Mouse (Mus musculus): ENCODE measurements around the gene Olfr1507. TPM values are rescaled to one million over a fixed set of nuclear protein-coding genes. Genes with fewer than 3 reads are reported as not detected.

Gene Olfr1507
- polyA plus RNA-seq (2012; ENCODE audit: insufficient read depth, insufficient read length, low replicate concordance, missing spikeins), result not detected in 2 replicates

- WGBS, result 91% methylated on average over 4 of the region's 4 CpGs
- Histone ChIP-seq H3K4me3 (ENCODE audit: insufficient read depth, low read depth, low read length) (no peak within 1 kb of the TSS), H3K27ac (ENCODE audit: insufficient read depth, low read depth, low read length) (no peak within 1 kb of the TSS), H3K4me1 (ENCODE audit: control insufficient read depth, insufficient read depth, low read length) (no peaks in the 10 kb centered on the region)
- TF ChIP-seq POLR2A (IDR thresholded peaks at IDR 0.05; ENCODE audit: insufficient read depth, low read depth, low read length), result no peak
- TF ChIP-seq CTCF (IDR thresholded peaks at IDR 0.05; ENCODE audit: insufficient read depth, low read depth, low read length), result no peak
Measured at GRCm38 (mm10) chr14:52495516-52495915, at the start of gene Olfr1507. Olfr1507 (minus strand) TSS chr14:52495749.

- Histone ChIP-seq H3K4me3 (ENCODE audit: insufficient read depth, low read depth, low read length) (no peak overlapping the region), H3K4me1 (ENCODE audit: control insufficient read depth, insufficient read depth, low read length) (no peaks in the 10 kb centered on the region), H3K27ac (ENCODE audit: insufficient read depth, low read depth, low read length) (no peak overlapping the region)
- WGBS, result 87% methylated on average over 1 of the region's 1 CpGs
- TF ChIP-seq POLR2A (IDR thresholded peaks at IDR 0.05; ENCODE audit: insufficient read depth, low read depth, low read length), result no peak
Measured at GRCm38 (mm10) chr14:52533336-52533735, 37.8 kb upstream of the Olfr1507 start.

GRCm38 (mm10) chr14:52524952-52525351, 29.4 kb upstream of the Olfr1507 start:
- H3K27ac ChIP-seq (ENCODE audit: insufficient read depth, low read depth, low read length), result no peak overlapping the region
- 94% methylated on average over 1 of the region's 1 CpGs for WGBS
- H3K4me1 ChIP-seq (ENCODE audit: control insufficient read depth, insufficient read depth, low read length), result no peaks in the 10 kb centered on the region
- no peak overlapping the region for H3K4me3 ChIP-seq (ENCODE audit: insufficient read depth, low read depth, low read length)
- TF ChIP-seq CTCF (IDR thresholded peaks at IDR 0.05; ENCODE audit: insufficient read depth, low read depth, low read length) (no peak), POLR2A (IDR thresholded peaks at IDR 0.05; ENCODE audit: insufficient read depth, low read depth, low read length) (no peak)

GRCm38 (mm10) chr14:52467395-52467794, 28.2 kb downstream of the Olfr1507 start, which contains the start of gene Olfr1508:
Olfr1508 (minus strand) TSS chr14:52467495.
- no peaks in the 10 kb centered on the region for H3K4me1 ChIP-seq (ENCODE audit: control insufficient read depth, insufficient read depth, low read length)
- 71% methylated on average over 2 of the region's 2 CpGs for WGBS
- H3K27ac ChIP-seq (ENCODE audit: insufficient read depth, low read depth, low read length), result no peak within 1 kb of the TSS
- TF ChIP-seq CTCF (IDR thresholded peaks at IDR 0.05; ENCODE audit: insufficient read depth, low read depth, low read length) (no peak), POLR2A (IDR thresholded peaks at IDR 0.05; ENCODE audit: insufficient read depth, low read depth, low read length) (no peak)
- no peak within 1 kb of the TSS for H3K4me3 ChIP-seq (ENCODE audit: insufficient read depth, low read depth, low read length)

GRCm38 (mm10) chr14:52465738-52466137, 29.8 kb downstream of the Olfr1507 start:
- 83% methylated on average over 1 of the region's 1 CpGs for WGBS

GRCm38 (mm10) chr14:52461928-52462327, 33.6 kb downstream of the Olfr1507 start:
- H3K27ac ChIP-seq (ENCODE audit: insufficient read depth, low read depth, low read length), result no peak overlapping the region
- H3K4me1 ChIP-seq (ENCODE audit: control insufficient read depth, insufficient read depth, low read length), result no peaks in the 10 kb centered on the region
- H3K4me3 ChIP-seq (ENCODE audit: insufficient read depth, low read depth, low read length), result no peak overlapping the region
- TF ChIP-seq POLR2A (IDR thresholded peaks at IDR 0.05; ENCODE audit: insufficient read depth, low read depth, low read length) (no peak), CTCF (IDR thresholded peaks at IDR 0.05; ENCODE audit: insufficient read depth, low read depth, low read length) (no peak)

More at GRCm38 (mm10) chr14:52465738-52466137, 29.8 kb downstream of the Olfr1507 start:
- Histone ChIP-seq H3K4me1 (ENCODE audit: control insufficient read depth, insufficient read depth, low read length) (no peaks in the 10 kb centered on the region), H3K27ac (ENCODE audit: insufficient read depth, low read depth, low read length) (no peak overlapping the region), H3K4me3 (ENCODE audit: insufficient read depth, low read depth, low read length) (no peak overlapping the region)
- TF ChIP-seq CTCF (IDR thresholded peaks at IDR 0.05; ENCODE audit: insufficient read depth, low read depth, low read length) (no peak), POLR2A (IDR thresholded peaks at IDR 0.05; ENCODE audit: insufficient read depth, low read depth, low read length) (no peak)

GRCm38 (mm10) chr14:52451138-52451537, 44.4 kb downstream of the Olfr1507 start:
- Histone ChIP-seq H3K27ac (ENCODE audit: insufficient read depth, low read depth, low read length) (no peak overlapping the region), H3K4me3 (ENCODE audit: insufficient read depth, low read depth, low read length) (no peak overlapping the region), H3K4me1 (ENCODE audit: control insufficient read depth, insufficient read depth, low read length) (no peaks in the 10 kb centered on the region)
- TF ChIP-seq CTCF (IDR thresholded peaks at IDR 0.05; ENCODE audit: insufficient read depth, low read depth, low read length) (no peak), POLR2A (IDR thresholded peaks at IDR 0.05; ENCODE audit: insufficient read depth, low read depth, low read length) (no peak)
- 89% methylated on average over 8 of the region's 8 CpGs for WGBS

GRCm38 (mm10) chr14:52442690-52443089, 52.9 kb downstream of the Olfr1507 start, which contains the start of gene Olfr1509:
Olfr1509 (plus strand) TSS chr14:52442990.
- H3K4me3 ChIP-seq (ENCODE audit: insufficient read depth, low read depth, low read length), result no peak within 1 kb of the TSS
- TF ChIP-seq CTCF (IDR thresholded peaks at IDR 0.05; ENCODE audit: insufficient read depth, low read depth, low read length), result no peak
- no peak for TF ChIP-seq POLR2A (IDR thresholded peaks at IDR 0.05; ENCODE audit: insufficient read depth, low read depth, low read length)
- no peak within 1 kb of the TSS for H3K27ac ChIP-seq (ENCODE audit: insufficient read depth, low read depth, low read length)

More at GRCm38 (mm10) chr14:52442690-52443089, 52.9 kb downstream of the Olfr1507 start, which contains the start of gene Olfr1509:
- no peaks in the 10 kb centered on the region for H3K4me1 ChIP-seq (ENCODE audit: control insufficient read depth, insufficient read depth, low read length)

Other genes with a start within 250 kb of the Olfr1507 start
- 792 TPM in 1 of 2 replicates, not detected in the other for gene Chd8, start 238.0 kb downstream of the Olfr1507 start, polyA plus RNA-seq (2012; ENCODE audit: insufficient read depth, insufficient read length, low replicate concordance, missing spikeins)
- gene Tox4, start 216.6 kb downstream of the Olfr1507 start, polyA plus RNA-seq (2012; ENCODE audit: insufficient read depth, insufficient read length, low replicate concordance, missing spikeins), result not detected in 2 replicates
- gene Rab2b, start 216.2 kb downstream of the Olfr1507 start, polyA plus RNA-seq (2012; ENCODE audit: insufficient read depth, insufficient read length, low replicate concordance, missing spikeins), result 394 TPM in 1 of 2 replicates, not detected in the other
- gene Mettl3, start 190.6 kb downstream of the Olfr1507 start, polyA plus RNA-seq (2012; ENCODE audit: insufficient read depth, insufficient read length, low replicate concordance, missing spikeins), result not detected in 2 replicates
- not detected in 2 replicates for gene Sall2, start 167.0 kb downstream of the Olfr1507 start, polyA plus RNA-seq (2012; ENCODE audit: insufficient read depth, insufficient read length, low replicate concordance, missing spikeins)
- gene Olfr1513, start 139.3 kb downstream of the Olfr1507 start, polyA plus RNA-seq (2012; ENCODE audit: insufficient read depth, insufficient read length, low replicate concordance, missing spikeins), result not detected in 2 replicates
- not detected in 2 replicates for gene Olfr1512, start 116.6 kb downstream of the Olfr1507 start, polyA plus RNA-seq (2012; ENCODE audit: insufficient read depth, insufficient read length, low replicate concordance, missing spikeins)
- not detected in 2 replicates for gene Olfr1511, start 98.4 kb downstream of the Olfr1507 start, polyA plus RNA-seq (2012; ENCODE audit: insufficient read depth, insufficient read length, low replicate concordance, missing spikeins)
- not detected in 2 replicates for gene Olfr1510, start 81.4 kb downstream of the Olfr1507 start, polyA plus RNA-seq (2012; ENCODE audit: insufficient read depth, insufficient read length, low replicate concordance, missing spikeins)
- not detected in 2 replicates for gene Olfr1509, start 52.8 kb downstream of the Olfr1507 start, polyA plus RNA-seq (2012; ENCODE audit: insufficient read depth, insufficient read length, low replicate concordance, missing spikeins)
- not detected in 2 replicates for gene Olfr1508, start 28.3 kb downstream of the Olfr1507 start, polyA plus RNA-seq (2012; ENCODE audit: insufficient read depth, insufficient read length, low replicate concordance, missing spikeins)